ENCODE assay signal across 9 mouse cellular contexts in genomic region chr11:78189234-78190040, GRCm38 (mm10). TPM values are rescaled to one million over a fixed set of nuclear protein-coding genes. Genes with fewer than 3 reads are reported as not detected.
DNase-seq lines count a peak whose midpoint lies in the region; ATAC-seq and TF ChIP-seq lines count a peak whose summit lies in the region.
"Had no signal": no experiment of that assay in that cellular context is flagged by ENCODE, and none has a peak within 500 bp of the region (broad histone marks: within the 10 kb centered on the region; RNA-seq: fewer than 3 reads in every experiment).

No protein-coding gene starts in this region.

- no peak for TF ChIP-seq CTCF in bone marrow macrophage, adult 2 months (IDR thresholded peaks at IDR 0.05; ENCODE audit: low read depth, low read length)

- peak overlapping the region; percentile 94 for H3K9ac ChIP-seq in hindbrain, embryonic 13.5 days

- no peak overlapping the region for H3K27ac ChIP-seq in bone marrow macrophage, adult 2 months (ENCODE audit: insufficient read depth, low read depth, low read length)
- peak overlapping the region; percentile 93 for H3K27ac ChIP-seq in hindbrain, embryonic 13.5 days
- H3K27ac ChIP-seq: macrophage had no signal

- DNase-seq in MN1 (ENCODE audit: low spot score) = peak; percentile 58
- peak; percentile 74 to 82 for DNase-seq in frontal cortex, postnatal 14 days (ENCODE audit: low spot score in 2 of 2)
- peak; percentile 59 to 61 for DNase-seq in layer of hippocampus, postnatal 25 days (ENCODE audit: extremely low spot score in 1 of 2, low spot score in 1 of 2)
- DNase-seq in lung, postnatal 25 days (ENCODE audit: low spot score) = peak; percentile 37
- peak; percentile 68 for DNase-seq in right cerebral cortex, adult 18-20 months
- DNase-seq in natural killer cell, adult 2 months (ENCODE audit: low spot score in 2 of 2) = no peak

- H3K9me3 ChIP-seq in hindbrain, embryonic 13.5 days = no peaks in the 10 kb centered on the region

- under 1% methylated on average over 39 of the region's 42 CpGs for WGBS in hindbrain, embryonic 13.5 days

- ATAC-seq in hindbrain, embryonic 13.5 days (ENCODE audit: low FRiP score) = peak; percentile 89

- H3K27me3 ChIP-seq in hindbrain, embryonic 13.5 days = no peaks in the 10 kb centered on the region

- H3K4me3 ChIP-seq in bone marrow macrophage, adult 2 months (ENCODE audit: insufficient read depth, low read length) = peak overlapping the region; percentile 70
- peak overlapping the region; percentile 63 for H3K4me3 ChIP-seq in hindbrain, embryonic 13.5 days

- peaks cover 32% of the 10 kb centered on the region for H3K36me3 ChIP-seq in hindbrain, embryonic 13.5 days

- H3K4me2 ChIP-seq in hindbrain, embryonic 13.5 days = peak overlapping the region; percentile 67

- peaks cover 7% of the 10 kb centered on the region for H3K4me1 ChIP-seq in bone marrow macrophage, adult 2 months (ENCODE audit: control insufficient read depth, insufficient read depth, low read length)
- peaks cover 25% of the 10 kb centered on the region for H3K4me1 ChIP-seq in hindbrain, embryonic 13.5 days (replicated peaks)

- TF ChIP-seq POLR2A in bone marrow macrophage, adult 2 months (IDR thresholded peaks at IDR 0.05; ENCODE audit: borderline replicate concordance, low read depth, low read length) = no peak

RNA-seq across cellular contexts. Expression of gene Rab34, which starts 1.2 kb away (rescaled TPM):
- 28.8 and 30.5 TPM in 2 replicates for polyA plus RNA-seq in bone marrow macrophage, adult 2 months (2012; ENCODE audit: insufficient read depth, insufficient read length, missing spikeins)
- polyA plus RNA-seq in hindbrain, embryonic 13.5 days (2015; fragmentation: Nextera tagmentation; extraction: Ambion mirVana) = 53.2 TPM in 2 replicates
- 10 to 100 TPM; 26.1 to 37.3 TPM for total RNA-seq in layer of hippocampus, postnatal 25 days (2021)

RNA-seq across cellular contexts. Expression of gene Proca1, which starts 3.8 kb away (rescaled TPM):
- polyA plus RNA-seq in bone marrow macrophage, adult 2 months (2012; ENCODE audit: insufficient read depth, insufficient read length, missing spikeins) = 0.92 TPM in 1 of 2 replicates, not detected in the other
- polyA plus RNA-seq in hindbrain, embryonic 13.5 days (2015; fragmentation: Nextera tagmentation; extraction: Ambion mirVana) = 2.5 and 3.3 TPM in 2 replicates
- 1 to 10 TPM; 5.0 to 5.4 TPM for total RNA-seq in layer of hippocampus, postnatal 25 days (2021)

RNA-seq across cellular contexts. Expression of gene Rpl23a, which starts 6.1 kb away (rescaled TPM):
- polyA plus RNA-seq in bone marrow macrophage, adult 2 months (2012; ENCODE audit: insufficient read depth, insufficient read length, missing spikeins) = 867 and 1,013 TPM in 2 replicates
- polyA plus RNA-seq in hindbrain, embryonic 13.5 days (2015; fragmentation: Nextera tagmentation; extraction: Ambion mirVana) = 913 and 965 TPM in 2 replicates
- 100 to 1,000 TPM; 678 to 771 TPM for total RNA-seq in layer of hippocampus, postnatal 25 days (2021)

RNA-seq across cellular contexts. Expression of gene Tlcd1, which starts 12.9 kb away (rescaled TPM):
- 2.2 and 2.5 TPM in 2 replicates for polyA plus RNA-seq in bone marrow macrophage, adult 2 months (2012; ENCODE audit: insufficient read depth, insufficient read length, missing spikeins)
- polyA plus RNA-seq in hindbrain, embryonic 13.5 days (2015; fragmentation: Nextera tagmentation; extraction: Ambion mirVana) = 7.0 and 8.3 TPM in 2 replicates
- total RNA-seq in layer of hippocampus, postnatal 25 days (2021) = 10 to 100 TPM; 23.8 to 29.7 TPM

RNA-seq across cellular contexts. Expression of gene Nek8, which starts 13.0 kb away (rescaled TPM):
- polyA plus RNA-seq in bone marrow macrophage, adult 2 months (2012; ENCODE audit: insufficient read depth, insufficient read length, missing spikeins) = 4.8 and 5.2 TPM in 2 replicates
- 6.6 and 6.7 TPM in 2 replicates for polyA plus RNA-seq in hindbrain, embryonic 13.5 days (2015; fragmentation: Nextera tagmentation; extraction: Ambion mirVana)
- total RNA-seq in layer of hippocampus, postnatal 25 days (2021) = 1 to 10 TPM; 3.1 to 3.3 TPM

Comparison
In these comparisons a context has a peak if more than half of its experiments do, and no peak if none do; other contexts are left out.
1. DNase-seq: peak in MN1 (single experiment), frontal cortex, postnatal 14 days (2 of 2), layer of hippocampus, postnatal 25 days (2 of 2), lung, postnatal 25 days (single experiment) and right cerebral cortex, adult 18-20 months (single experiment); none in natural killer cell, adult 2 months (0 of 2).